16 mouse cellular contexts compared by ENCODE assay signal in the genomic region with DNA sequence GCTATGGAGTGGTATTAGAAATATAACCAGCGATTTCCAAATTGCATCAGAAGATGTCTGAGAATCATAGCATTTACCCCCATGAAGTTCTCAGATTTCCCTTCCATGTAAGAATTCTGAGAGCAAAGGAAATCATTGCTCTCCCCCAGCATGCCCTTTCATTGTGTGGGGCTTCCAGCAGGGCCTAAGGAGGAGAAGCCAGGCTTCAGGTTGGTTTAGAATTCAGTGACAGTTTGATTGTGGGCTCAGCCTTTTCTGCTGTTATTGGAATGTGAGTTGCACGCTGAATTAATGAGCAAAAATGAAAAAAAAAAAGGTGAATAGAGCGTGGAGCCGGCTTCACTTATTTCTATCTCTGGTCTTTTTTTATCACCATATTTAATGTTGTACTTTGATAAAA.
"Had no signal": no experiment of that assay in that cellular context is flagged by ENCODE, and none has a peak within 500 bp of the region (broad histone marks: within the 10 kb centered on the region; RNA-seq: fewer than 3 reads in every experiment).

No protein-coding gene starts in this region.

- DNase-seq: kidney, adult 8-10 months; kidney, postnatal 36 days; layer of hippocampus, adult 9-11 months; layer of hippocampus, postnatal 36 days; lung, embryonic 14.5 days; lung, postnatal 10 days; lung, postnatal 4 days; right cerebral cortex, postnatal 14 days; thymus, adult 2 months; thymus, postnatal 25 days had no signal

- H3K4me2 ChIP-seq: limb, embryonic 15.5 days; liver, embryonic 12.5 days; lung, embryonic 14.5 days; neural tube, embryonic 13.5 days; stomach, embryonic 15.5 days had no signal

- H3K9ac ChIP-seq: limb, embryonic 15.5 days; liver, embryonic 12.5 days; lung, embryonic 14.5 days; neural tube, embryonic 13.5 days; stomach, embryonic 15.5 days had no signal

- H3K27me3 ChIP-seq: limb, embryonic 15.5 days; liver, embryonic 12.5 days; neural tube, embryonic 13.5 days; stomach, embryonic 15.5 days had no signal

- H3K4me1 ChIP-seq: limb, embryonic 15.5 days; liver, embryonic 12.5 days; stomach, embryonic 15.5 days had no signal

- H3K9me3 ChIP-seq: limb, embryonic 15.5 days; liver, embryonic 12.5 days; neural tube, embryonic 13.5 days; stomach, embryonic 15.5 days had no signal

- ATAC-seq: intestine, postnatal 0 days; liver, embryonic 12.5 days had no signal

- H3K27ac ChIP-seq: kidney, postnatal 0 days; limb, embryonic 15.5 days; liver, embryonic 12.5 days; neural tube, embryonic 13.5 days; stomach, embryonic 15.5 days had no signal

- H3K4me3 ChIP-seq: limb, embryonic 15.5 days; liver, embryonic 12.5 days; neural tube, embryonic 13.5 days; stomach, embryonic 15.5 days had no signal

- H3K36me3 ChIP-seq: limb, embryonic 15.5 days; liver, embryonic 12.5 days; neural tube, embryonic 13.5 days; stomach, embryonic 15.5 days had no signal
